Mouse (Mus musculus): ENCODE data around the gene Mbip.

Mbip gene

GRCm38 (mm10) chr12:56345367-56346089 lies at the start of gene Mbip:
Mbip (minus strand) TSS chr12:56345894.
- peak; percentile 84 to 94 for DNase-seq

GRCm38 (mm10) chr12:56387647-56388205 lies 42.0 kb upstream of the Mbip start:
- DNase-seq, result no peak

GRCm38 (mm10) chr12:56386955-56387646 lies 41.4 kb upstream of the Mbip start:
- no peak for DNase-seq

GRCm38 (mm10) chr12:56344771-56345314 lies 851 bp downstream of the Mbip start:
- no peak for DNase-seq

GRCm38 (mm10) chr12:56339295-56340056 lies 6.2 kb downstream of the Mbip start:
- DNase-seq, result no peak

- no peak for DNase-seq
These were observed 12.2 kb downstream of the Mbip start for GRCm38 (mm10) chr12:56333461-56333860.

GRCm38 (mm10) chr12:56332475-56332874 lies 13.2 kb downstream of the Mbip start:
- DNase-seq, result no peak

- no peak for DNase-seq
These were observed 18.2 kb downstream of the Mbip start for GRCm38 (mm10) chr12:56327448-56327998.

- no peak for DNase-seq
These were observed 19.8 kb downstream of the Mbip start for GRCm38 (mm10) chr12:56325851-56326250.

- no peak for DNase-seq
These were observed 26.8 kb downstream of the Mbip start for GRCm38 (mm10) chr12:56318941-56319340.

GRCm38 (mm10) chr12:56318059-56318458 lies 27.6 kb downstream of the Mbip start:
- DNase-seq, result no peak

GRCm38 (mm10) chr12:56305758-56306157 lies 39.9 kb downstream of the Mbip start:
- DNase-seq, result no peak

- DNase-seq, result no peak
These were observed 43.2 kb downstream of the Mbip start for GRCm38 (mm10) chr12:56302321-56303017.

- no peak for DNase-seq
These were observed 44.0 kb downstream of the Mbip start for GRCm38 (mm10) chr12:56301487-56302293.

GRCm38 (mm10) chr12:56299610-56300009 lies 46.1 kb downstream of the Mbip start:
- no peak for DNase-seq

- no peak for DNase-seq
These were observed 46.8 kb downstream of the Mbip start for GRCm38 (mm10) chr12:56298919-56299318.

GRCm38 (mm10) chr12:56297921-56298830 lies 47.5 kb downstream of the Mbip start:
- no peak for DNase-seq

GRCm38 (mm10) chr12:56297099-56297498 lies 48.6 kb downstream of the Mbip start:
- DNase-seq, result no peak

- DNase-seq, result no peak
These were observed 49.2 kb downstream of the Mbip start for GRCm38 (mm10) chr12:56296524-56296923.

GRCm38 (mm10) chr12:56295160-56295559 lies 50.5 kb downstream of the Mbip start:
- DNase-seq, result no peak

All from spleen, adult 18-20 months (tissue).